Mouse (Mus musculus) ES-Bruce4 (cell line): ENCODE results near the gene Itgb6. TPM values are rescaled to one million over a fixed set of nuclear protein-coding genes. Genes with fewer than 3 reads are reported as not detected.

Experiments used
- H3K27ac ChIP-seq: 2 replicates; pipeline ENCODE4 v1.5.1; 2012; ENCODE audit warnings: low read length, inconsistent platforms; ENCODE audit not compliant: insufficient read depth
- H3K27me3 ChIP-seq: 2 replicates; pipeline ENCODE4 v1.6.1; 2012; ENCODE audit warnings: mild to moderate bottlenecking, low read length, inconsistent platforms; ENCODE audit not compliant: control insufficient read depth, poor library complexity, insufficient read depth, severe bottlenecking
- H3K36me3 ChIP-seq: 2 replicates; pipeline ENCODE4 v1.6.1; 2012; ENCODE audit warnings: inconsistent platforms, mild to moderate bottlenecking, low read length, moderate library complexity; ENCODE audit not compliant: control insufficient read depth, poor library complexity, insufficient read depth, severe bottlenecking
- H3K4me1 ChIP-seq: one replicate; pipeline ENCODE4 v1.8.1; 2011; ENCODE audit warnings: low read length; ENCODE audit not compliant: control insufficient read depth, insufficient read depth
- H3K4me3 ChIP-seq: 2 replicates; pipeline ENCODE4 v1.5.1; 2011; ENCODE audit warnings: low read depth, mild to moderate bottlenecking, low read length
- H3K9ac ChIP-seq: 2 replicates; pipeline ENCODE4 v1.6.1; 2012; ENCODE audit warnings: low read depth, mild to moderate bottlenecking, inconsistent platforms; ENCODE audit not compliant: poor library complexity, severe bottlenecking
- H3K9me3 ChIP-seq: replicated peaks from 2 replicates; pipeline ENCODE4 v1.6.1; 2012; ENCODE audit warnings: mild to moderate bottlenecking, low read length, inconsistent platforms; ENCODE audit not compliant: control insufficient read depth, poor library complexity, insufficient read depth, severe bottlenecking
- CTCF ChIP-seq: IDR thresholded peaks from one replicate; pipeline ENCODE4 v1.8.1; 2011; ENCODE audit warnings: low read depth, low read length
- EP300 ChIP-seq: IDR thresholded peaks from 2 replicates; pipeline ENCODE4 v1.6.1; 2011; ENCODE audit warnings: low read depth, low read length; ENCODE audit not compliant: insufficient read depth
- POLR2A ChIP-seq: IDR thresholded peaks from one replicate; pipeline ENCODE4 v1.8.1; 2011; ENCODE audit warnings: low read length; ENCODE audit not compliant: insufficient read depth
- polyA plus RNA-seq: library from polyadenylated mRNA; stranded (reverse); fragments of >200 nt; gene quantifications from 2 replicates; pipeline ENCODE4 v1.2.4, GENCODE M21; 2011; ENCODE audit warnings: low read depth; ENCODE audit not compliant: missing spikeins, insufficient read depth, insufficient read length

The Itgb6 gene
- polyA plus RNA-seq, 1 experiment, result 0.28 TPM

DNA sequence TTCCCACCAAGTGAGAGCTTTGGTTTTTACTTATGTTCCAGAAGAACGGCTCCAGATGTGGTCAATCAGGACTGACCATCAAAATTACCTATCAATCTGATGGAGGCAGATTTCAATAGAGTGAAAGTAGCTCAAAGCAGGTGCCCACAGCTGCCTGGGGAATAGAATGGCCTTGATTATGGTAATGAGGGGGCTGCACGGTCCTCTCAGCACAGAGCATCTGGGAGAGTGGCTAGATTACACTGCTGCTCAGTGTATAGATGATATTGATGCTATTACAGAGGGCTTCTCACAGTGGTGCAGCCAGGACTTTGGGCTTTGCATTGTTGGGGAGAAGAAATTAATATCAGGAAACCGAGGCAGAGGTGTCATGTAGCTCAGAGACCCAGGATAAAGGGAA, 110.8 kb downstream of the Itgb6 start:
- no peaks in the 10 kb centered on the region for H3K4me1 ChIP-seq
- H3K4me3 ChIP-seq, result no peak overlapping the region
- H3K27ac ChIP-seq, result no peak overlapping the region
- no peak overlapping the region for H3K9ac ChIP-seq
- H3K36me3 ChIP-seq, result no peaks in the 10 kb centered on the region
- no peaks in the 10 kb centered on the region for H3K27me3 ChIP-seq
- TF ChIP-seq POLR2A (no peak), EP300 (no peak), CTCF (no peak)
- no peaks in the 10 kb centered on the region for H3K9me3 ChIP-seq

DNA sequence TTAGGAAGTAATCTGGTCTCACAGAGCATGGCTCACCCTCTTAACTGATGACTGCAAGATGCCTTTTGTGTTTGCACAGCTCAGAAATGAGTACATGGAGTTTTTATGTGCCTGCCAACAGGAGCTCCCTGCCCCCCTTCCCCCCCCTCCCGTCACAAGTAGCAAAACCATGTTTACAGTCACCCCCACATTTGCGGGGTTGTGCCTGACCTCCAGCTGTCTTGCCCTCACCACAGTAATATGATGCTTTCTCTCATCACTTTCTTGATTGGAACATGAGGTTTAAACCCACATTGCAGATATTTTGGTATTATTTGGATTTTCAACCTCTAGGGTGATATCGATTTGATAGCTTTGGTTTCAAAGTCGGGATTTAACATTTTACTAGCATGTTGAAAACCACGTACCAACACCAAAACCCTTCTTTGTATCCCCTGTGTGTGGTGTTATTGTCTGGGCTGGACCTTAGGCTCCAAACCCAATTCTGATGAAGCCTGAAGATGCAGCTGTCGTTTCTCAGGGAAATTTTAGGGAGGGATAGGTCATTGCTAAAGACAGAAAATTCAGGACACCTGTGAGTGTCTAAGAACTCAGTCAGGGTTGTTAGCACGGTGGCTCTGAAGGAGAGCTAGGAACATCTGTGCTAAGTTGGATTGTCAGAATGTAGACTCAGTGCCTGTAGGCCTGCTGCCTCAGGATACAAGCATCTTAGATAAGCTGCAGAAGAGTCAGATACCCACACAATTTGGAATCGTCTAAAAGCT, 112.8 kb downstream of the Itgb6 start:
- TF ChIP-seq CTCF (no peak), POLR2A (no peak), EP300 (no peak)
- Histone ChIP-seq H3K27me3 (no peaks in the 10 kb centered on the region), H3K9me3 (no peaks in the 10 kb centered on the region), H3K36me3 (no peaks in the 10 kb centered on the region), H3K4me3 (no peak overlapping the region), H3K27ac (no peak overlapping the region), H3K4me1 (no peaks in the 10 kb centered on the region), H3K9ac (no peak overlapping the region)

- no peak overlapping the region for H3K27ac ChIP-seq
- H3K4me3 ChIP-seq, result no peak overlapping the region
- no peaks in the 10 kb centered on the region for H3K4me1 ChIP-seq
- H3K9ac ChIP-seq, result no peak overlapping the region
- H3K27me3 ChIP-seq, result no peaks in the 10 kb centered on the region
- H3K36me3 ChIP-seq, result no peaks in the 10 kb centered on the region
- H3K9me3 ChIP-seq, result no peaks in the 10 kb centered on the region
- TF ChIP-seq CTCF (no peak), EP300 (no peak), POLR2A (no peak)
Measured at GRCm38 (mm10) chr2:60607980-60608379, 114.5 kb downstream of the Itgb6 start.

DNA sequence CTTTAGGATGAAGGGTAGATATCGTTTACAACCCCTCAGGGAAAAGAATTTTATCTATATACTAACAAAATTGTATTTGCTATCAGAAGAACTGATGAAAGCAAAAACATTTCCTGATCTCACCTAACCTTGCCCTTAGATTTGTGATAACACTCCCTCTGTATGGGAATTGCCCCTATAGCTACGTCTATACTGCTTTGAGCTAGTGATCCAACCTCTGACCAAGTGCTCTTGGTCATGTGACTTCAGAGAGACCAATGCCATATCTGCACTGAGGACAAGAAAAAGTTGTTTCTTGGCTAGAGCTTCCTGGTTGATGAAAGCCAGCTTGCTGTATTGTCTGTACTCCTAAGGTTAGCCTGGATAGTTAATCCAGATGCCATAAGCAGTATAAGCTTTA, 121.1 kb downstream of the Itgb6 start:
- no peaks in the 10 kb centered on the region for H3K9me3 ChIP-seq
- TF ChIP-seq EP300, result no peak
- no peak for TF ChIP-seq POLR2A
- no peak for TF ChIP-seq CTCF
- no peak overlapping the region for H3K27ac ChIP-seq
- H3K36me3 ChIP-seq, result no peaks in the 10 kb centered on the region
- H3K4me1 ChIP-seq, result no peaks in the 10 kb centered on the region
- no peak overlapping the region for H3K9ac ChIP-seq
- H3K27me3 ChIP-seq, result no peaks in the 10 kb centered on the region
- H3K4me3 ChIP-seq, result no peak overlapping the region

DNA sequence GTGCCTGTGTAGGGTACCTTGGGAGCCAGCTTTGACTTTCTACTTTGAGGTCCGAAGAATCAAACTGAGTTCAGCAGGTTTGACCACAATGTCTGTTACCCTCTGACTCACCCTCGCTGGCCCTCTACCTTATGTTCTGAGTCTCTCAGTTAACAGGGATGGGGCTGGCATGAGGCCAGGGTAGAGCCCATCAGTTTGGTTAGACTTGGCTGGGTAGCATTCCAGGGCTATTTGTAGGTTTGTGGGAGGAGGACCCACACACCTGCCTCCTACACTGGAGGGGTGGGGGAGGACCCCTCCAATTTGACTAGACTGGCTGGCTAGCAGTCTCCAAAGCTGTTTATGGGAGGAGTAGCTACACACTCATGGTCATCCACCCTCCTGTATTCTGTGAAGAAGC, 121.6 kb downstream of the Itgb6 start:
- H3K36me3 ChIP-seq, result no peaks in the 10 kb centered on the region
- no peaks in the 10 kb centered on the region for H3K4me1 ChIP-seq
- H3K27ac ChIP-seq, result no peak overlapping the region
- no peak overlapping the region for H3K9ac ChIP-seq
- no peaks in the 10 kb centered on the region for H3K9me3 ChIP-seq
- no peak overlapping the region for H3K4me3 ChIP-seq
- TF ChIP-seq POLR2A, result no peak
- no peak for TF ChIP-seq CTCF
- TF ChIP-seq EP300, result no peak
- no peaks in the 10 kb centered on the region for H3K27me3 ChIP-seq

- H3K9ac ChIP-seq, result no peak overlapping the region
- no peak overlapping the region for H3K4me3 ChIP-seq
- no peaks in the 10 kb centered on the region for H3K27me3 ChIP-seq
- H3K36me3 ChIP-seq, result no peaks in the 10 kb centered on the region
- 0 out of 2 replicates have a peak, but pooled peaks cover 3% of the 10 kb centered on the region for H3K9me3 ChIP-seq
- TF ChIP-seq EP300, result no peak
- H3K4me1 ChIP-seq, result no peaks in the 10 kb centered on the region
- H3K27ac ChIP-seq, result no peak overlapping the region
Measured at GRCm38 (mm10) chr2:60583416-60583815, 139.0 kb downstream of the Itgb6 start.
